Mouse (Mus musculus) lung, adult 2 months (tissue): ENCODE measurements around the gene Cd164l2.

ENCODE experiments used
- CTCF ChIP-seq: fragments of 200-500 bp; IDR thresholded peaks from 2 replicates; pipeline ENCODE4 v1.5.1; 2011; ENCODE audit warnings: mild to moderate bottlenecking, low read length, control low read depth; ENCODE audit not compliant: insufficient read depth
- POLR2A ChIP-seq: fragments of 200-500 bp; IDR thresholded peaks from 2 replicates; pipeline ENCODE4 v1.6.1; 2011; ENCODE audit warnings: low read depth, mild to moderate bottlenecking, control low read depth, low read length, borderline replicate concordance; ENCODE audit errors: extremely low read depth

GRCm38 (mm10) chr4:133170616-133171015 lies 41.3 kb upstream of the Cd164l2 start:
- TF ChIP-seq POLR2A: no peak
- TF ChIP-seq CTCF: no peak
